Mouse (Mus musculus) heart, postnatal 36 days (tissue): ENCODE measurements around the gene Fgd4. TPM values are rescaled to one million over a fixed set of nuclear protein-coding genes. Genes with fewer than 3 reads are reported as not detected.

Source experiments
- DNase-seq, 2 experiments: peaks; one replicate each; pipeline ENCODE4 v3.0.0; 2021 to 2022
- intact Hi-C: fragments of 180-260 bp; cut with DNase I; formaldehyde crosslinking; loops from one replicate; pipeline ENCODE4 v1.15.1; 2025
- total RNA-seq, 2 experiments: library from RNA; stranded (reverse); gene quantifications; 2 replicates each; pipeline ENCODE4 v1.2.3; 2021

The Fgd4 gene
- 10 to 100 TPM; 42.6 to 52.5 TPM for total RNA-seq

DNA sequence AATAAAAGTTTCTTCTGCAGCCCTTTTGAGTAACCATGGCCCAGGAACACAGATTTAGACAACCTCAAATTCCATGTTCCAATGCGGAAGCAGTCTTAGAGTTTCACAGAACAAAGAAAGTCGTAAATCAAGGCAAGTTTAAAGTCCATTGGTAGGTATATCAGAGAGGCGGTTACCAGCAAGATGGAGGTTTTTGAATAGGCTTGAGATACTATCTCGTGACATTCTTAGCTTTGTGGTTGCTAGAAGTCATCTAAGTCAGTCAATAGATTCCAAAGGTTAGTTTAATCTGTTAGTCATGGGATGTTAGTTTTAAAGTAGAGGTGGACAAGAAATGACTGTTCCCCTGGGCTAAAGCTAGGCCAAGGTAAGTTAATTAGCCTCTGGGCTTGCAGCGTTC lies at the start of gene Fgd4:
Gene Fgd4, minus strand, starts transcription at position 89 of the 400 bp plus-strand sequence.
- DNase-seq: no peak
- intact Hi-C loops: no loop called here

DNA sequence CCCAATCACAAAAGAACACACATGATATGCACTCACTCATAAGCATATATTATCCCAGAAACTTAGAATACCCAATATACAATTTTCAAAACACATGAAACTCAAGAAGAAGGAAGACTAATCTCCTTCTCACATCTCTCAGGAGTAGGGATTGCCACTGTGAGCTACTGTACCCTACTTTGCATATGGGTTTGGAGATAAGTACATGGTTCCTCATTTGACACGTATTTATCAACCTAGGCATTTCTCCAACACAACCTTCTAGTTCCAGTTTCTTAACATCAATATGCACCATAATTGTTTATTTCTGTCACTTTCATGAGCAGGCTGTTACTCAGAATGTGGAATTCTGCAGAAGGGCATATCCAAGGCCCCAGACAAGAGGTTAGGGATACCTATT lies 44.8 kb upstream of the Fgd4 start:
- no peak for DNase-seq
- intact Hi-C loops: no loop called here

DNA sequence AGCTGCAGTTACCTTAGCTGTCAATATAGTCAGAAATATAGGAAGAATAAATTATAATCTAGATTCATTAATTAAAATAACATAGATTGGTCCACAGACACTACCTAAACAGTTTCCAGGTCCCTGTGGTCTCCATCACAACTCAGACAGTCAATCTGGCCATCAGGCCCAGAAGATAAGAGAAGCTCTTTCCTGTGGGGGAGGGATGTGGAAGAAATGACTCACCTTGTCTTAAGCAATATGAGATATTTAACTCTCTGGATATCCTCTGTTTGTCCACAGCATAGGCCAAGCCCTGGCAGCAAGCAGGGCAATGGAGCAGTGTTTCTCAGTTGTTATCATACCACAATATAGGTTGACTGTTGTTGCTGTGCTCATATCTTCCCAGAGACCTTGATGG lies 33.4 kb upstream of the Fgd4 start:
- intact Hi-C loops: no loop called here

DNA sequence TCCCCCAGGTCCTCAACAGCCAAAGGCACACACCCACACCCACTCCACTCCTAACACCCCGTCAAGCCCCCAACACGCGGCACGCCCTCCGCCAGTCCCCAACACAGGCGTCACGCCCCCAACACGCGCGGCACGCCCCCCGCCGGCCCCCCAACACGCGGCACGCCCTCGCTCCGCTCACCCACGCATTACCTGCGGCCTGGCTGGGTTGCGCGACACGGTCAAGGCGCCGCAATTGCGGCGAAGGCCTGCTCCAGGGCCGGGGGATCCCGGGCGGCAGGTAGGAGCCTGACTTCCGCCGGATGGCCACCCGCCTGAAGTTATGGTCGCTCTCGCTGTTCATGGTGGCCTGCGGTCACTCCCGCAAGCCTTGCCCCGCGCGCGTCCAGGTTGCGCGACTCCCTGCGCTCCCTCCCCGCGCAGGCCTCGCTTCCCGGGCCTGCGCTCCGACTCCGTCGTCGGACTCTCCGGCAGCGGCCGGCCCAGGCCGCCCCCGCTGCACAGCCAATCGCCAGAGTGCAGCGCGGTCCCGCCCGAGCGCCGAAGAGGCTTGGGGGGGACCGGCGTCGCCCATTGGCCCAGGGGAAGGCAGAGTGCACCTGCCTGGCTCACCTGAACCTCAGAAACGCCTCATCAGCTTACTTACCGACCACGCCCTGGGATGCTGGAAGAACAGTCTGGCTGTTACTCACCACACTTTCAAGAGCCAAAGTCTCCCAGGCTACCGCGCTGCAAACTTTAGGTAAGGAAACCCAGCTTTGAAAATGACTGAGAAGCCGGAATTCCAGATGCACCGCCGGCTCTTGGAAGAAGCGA lies 555 bp downstream of the Fgd4 start:
- peak; percentile 26 to 41 for DNase-seq
- intact Hi-C loops: no loop called here

More for the DNA sequence above, 33.4 kb upstream of the Fgd4 start:
- DNase-seq: no peak

DNA sequence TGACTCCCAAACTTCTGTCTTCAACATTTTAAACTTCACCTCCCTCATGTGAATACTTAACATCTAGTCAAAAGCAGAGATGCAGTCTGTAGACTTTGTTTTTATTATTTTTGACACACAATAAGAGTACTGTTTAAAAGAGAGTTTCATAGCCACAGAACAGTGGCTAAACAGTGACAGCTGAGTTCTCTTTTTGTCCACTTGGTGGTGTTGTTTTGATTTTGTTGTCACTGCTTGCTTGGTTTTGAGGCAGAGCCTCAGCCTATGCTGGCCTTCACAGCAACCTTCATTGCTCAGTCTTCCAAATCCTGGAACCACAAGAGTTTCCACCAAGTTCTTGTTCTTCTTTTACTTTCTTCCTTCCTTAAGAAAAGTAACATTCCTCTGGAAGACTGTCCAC lies 3.8 kb downstream of the Fgd4 start:
- DNase-seq: no peak
- intact Hi-C loops: no loop called here

DNA sequence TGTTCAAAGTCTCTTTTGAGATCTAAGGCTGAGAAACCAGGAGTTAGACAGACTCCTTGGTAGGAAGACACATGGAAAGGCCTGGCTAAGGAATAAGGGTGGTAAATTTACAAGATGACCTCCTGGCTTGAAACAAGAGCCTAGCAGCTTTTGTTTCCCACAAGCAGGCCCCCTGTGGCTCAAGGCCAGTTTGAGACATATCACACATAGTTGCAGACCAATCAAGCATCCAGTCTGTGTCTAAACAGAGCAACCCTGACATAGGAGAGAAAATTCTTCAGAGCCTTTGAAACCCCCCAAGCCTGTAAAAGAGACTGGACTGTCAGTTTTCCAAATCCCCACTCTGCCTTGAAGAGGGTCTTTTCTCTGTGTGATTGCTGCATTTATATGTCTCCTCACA lies 7.7 kb downstream of the Fgd4 start:
- no peak for DNase-seq
- intact Hi-C loops: no loop called here

DNA sequence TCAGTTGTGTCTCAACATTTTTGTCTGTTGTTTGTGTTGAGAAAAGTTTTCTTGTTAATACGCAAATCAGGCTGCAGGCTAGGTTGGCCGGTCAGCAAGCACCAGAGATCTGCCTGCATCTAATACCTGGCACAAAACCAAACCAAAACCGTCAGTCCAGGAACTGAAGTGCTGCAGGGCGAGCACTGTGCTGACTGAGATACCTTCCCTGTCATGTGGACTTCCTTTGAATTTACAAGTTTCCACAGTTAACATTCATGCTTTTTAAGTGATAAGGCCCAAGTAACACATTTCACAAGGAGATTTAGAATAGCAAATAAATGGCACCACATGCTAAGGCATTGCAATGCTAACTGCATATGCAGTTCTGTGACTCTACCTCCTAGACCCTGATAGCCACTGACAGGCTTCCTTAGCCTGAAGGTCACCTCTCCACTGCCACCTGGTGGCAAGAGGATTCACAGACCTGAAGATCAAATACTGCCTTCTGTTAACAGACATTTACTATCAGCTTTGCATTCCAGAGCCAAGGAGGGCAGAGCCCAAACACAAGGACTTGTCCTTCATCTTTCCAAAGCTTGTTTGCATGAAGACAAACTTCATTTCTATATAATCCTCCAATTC lies 15.8 kb downstream of the Fgd4 start:
- peak; percentile 70 to 73 for DNase-seq
- intact Hi-C loops: loop anchor here (5.0 to 10.0 kb wide), 5 partner anchors 52 to 382 kb away; partner anchors contain the start of gene Yars2

DNA sequence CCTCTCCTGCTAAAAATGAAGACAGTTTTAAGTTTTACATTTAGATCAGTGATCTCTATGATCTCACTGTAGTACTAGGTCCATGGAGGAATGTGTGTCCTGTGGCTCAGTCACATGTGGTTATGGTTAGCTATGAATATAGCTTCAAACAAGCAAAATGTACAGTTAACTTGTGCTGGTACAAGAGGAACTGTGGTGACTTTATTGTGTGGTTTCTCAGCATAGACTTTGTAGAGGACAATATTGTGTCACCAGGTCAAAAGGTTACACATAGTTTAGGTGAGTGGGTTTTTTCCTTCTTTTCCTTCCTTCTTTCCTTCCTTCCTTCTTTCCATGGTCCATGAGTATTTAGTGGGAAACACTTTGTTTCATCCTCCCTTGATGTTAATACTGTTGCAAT lies 23.8 kb downstream of the Fgd4 start:
- intact Hi-C loops: no loop called here
- no peak for DNase-seq

DNA sequence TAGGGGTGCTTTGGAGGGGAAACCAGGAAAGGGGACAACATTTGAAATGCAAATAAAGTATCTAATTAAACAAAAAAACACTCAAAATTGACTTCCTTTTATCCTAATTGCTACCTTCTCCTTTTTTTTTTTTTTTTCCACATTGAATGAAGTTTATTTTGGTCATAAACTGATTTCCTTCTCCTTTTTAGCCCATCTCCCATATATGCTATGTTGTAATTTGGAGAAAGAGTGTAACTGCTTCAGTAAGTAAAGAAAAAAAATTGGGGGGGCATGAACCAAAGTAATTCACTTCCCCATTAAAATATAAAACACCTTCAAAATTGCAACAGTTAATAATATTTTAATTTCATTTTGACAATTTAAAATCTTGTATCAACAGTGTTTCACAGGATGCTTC lies 25.8 kb downstream of the Fgd4 start:
- no peak for DNase-seq
- intact Hi-C loops: no loop called here

DNA sequence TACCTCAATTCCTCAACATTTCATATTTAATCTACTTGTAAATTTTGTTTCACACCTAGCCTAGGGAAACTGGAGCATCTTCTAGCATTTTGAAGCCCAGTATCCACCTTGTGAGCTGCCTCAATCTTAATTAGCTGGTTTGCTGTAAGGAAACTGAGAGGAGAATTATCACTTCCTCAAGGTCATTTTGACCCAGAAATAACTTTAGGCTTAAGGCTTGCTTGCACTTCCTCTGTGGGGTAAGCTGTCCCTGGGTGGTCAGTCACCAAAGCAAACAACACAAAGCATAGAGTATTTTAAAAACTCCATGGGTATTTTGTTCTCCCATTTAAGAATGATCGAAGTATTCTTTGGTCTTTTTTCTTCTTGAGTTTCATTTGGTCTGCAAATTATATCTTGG lies 27.2 kb downstream of the Fgd4 start:
- intact Hi-C loops: no loop called here
- DNase-seq: no peak

DNA sequence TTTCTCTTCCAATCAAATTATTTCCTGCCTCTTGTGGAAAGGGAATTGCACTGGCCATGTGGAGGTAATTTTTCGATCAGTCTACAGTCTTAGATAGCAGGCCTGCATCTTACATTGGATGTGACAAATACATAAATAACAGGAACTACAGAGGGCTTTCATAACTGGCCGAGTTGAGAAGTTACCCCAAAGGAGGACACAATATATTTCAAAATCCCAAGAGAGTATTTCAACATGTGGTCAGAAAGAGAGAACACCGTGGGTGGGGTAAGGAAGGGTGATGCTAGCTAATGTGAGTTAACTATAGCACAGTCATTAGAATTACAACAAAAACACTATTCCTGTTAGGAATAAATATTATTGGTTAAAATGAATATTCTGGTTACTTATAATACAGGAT lies 29.0 kb downstream of the Fgd4 start:
- no peak for DNase-seq
- intact Hi-C loops: no loop called here

DNA sequence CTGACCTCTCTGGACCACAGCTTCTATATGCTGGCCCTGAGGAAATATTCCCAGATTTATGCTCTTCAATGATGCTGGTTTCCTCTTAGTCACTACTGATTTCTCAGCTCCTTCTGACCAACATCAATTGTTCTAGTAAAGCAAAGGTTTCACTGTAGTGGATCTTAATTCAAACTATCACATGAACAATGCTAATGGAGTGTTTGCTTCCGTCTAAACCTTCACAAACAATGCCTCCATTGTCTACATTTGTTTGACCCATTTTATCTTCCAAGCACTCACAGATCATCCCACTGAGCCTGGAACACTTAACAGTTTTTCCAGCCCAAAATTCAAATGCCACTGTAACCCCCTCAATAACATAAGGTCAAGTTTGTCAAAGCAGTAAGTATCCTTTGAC lies 33.6 kb downstream of the Fgd4 start:
- DNase-seq: no peak
- intact Hi-C loops: no loop called here

DNA sequence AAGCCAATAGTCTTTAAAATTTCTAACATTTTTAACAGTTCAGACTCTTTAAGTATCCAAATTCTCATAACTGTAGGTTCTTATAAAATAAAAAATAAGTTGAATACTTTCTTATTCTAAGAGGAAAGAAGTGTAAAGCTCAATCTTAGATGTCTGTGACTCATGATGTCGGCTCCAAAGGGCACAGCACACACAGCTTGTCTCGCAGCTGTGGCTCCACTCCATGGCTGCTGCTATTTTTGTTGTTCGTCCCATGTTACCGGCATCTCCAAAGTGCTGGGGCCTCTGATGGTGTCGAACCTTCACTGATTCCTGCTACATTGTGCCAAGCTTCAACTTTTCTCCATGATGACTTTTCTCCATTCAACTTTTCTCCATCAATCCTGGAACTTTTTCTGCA lies 34.1 kb downstream of the Fgd4 start:
- no peak for DNase-seq
- intact Hi-C loops: no loop called here

DNA sequence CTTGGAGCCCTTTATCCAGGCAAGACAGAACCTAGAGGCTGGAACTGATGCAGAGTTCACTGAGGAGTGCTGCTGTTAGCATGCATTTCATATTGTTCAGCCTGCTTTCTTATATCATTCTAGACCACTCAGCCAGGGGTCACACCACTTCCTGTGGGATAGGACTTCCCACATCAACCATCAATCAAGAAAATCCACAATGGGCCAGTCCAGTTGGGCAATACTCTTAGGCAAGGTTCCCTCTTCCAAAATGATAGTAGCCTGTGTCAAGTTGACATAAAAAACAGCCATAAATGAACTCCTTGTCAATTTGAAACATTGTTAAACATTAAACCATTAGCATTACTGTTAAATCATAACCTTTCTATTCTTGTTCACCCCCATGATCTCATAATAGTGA lies 34.6 kb downstream of the Fgd4 start:
- intact Hi-C loops: no loop called here
- no peak for DNase-seq

DNA sequence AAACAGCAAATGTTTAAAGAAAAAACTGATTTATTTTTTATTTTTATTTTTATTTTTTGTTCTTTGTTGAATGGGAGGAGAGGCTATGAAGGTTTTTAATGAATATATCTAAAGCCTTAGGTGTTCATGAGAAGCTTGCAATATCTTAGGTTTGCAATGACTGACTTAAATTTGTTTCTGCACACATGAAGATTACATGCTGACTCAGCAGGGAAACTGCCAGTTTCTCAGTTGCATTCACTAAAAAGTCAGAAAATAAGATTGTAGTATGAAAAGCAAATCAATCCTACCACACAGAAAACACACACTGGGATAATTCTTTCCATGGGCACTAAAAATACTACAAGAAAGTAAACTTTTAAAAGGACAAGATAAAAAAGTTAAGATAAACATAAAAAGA lies 39.6 kb downstream of the Fgd4 start:
- no peak for DNase-seq

DNA sequence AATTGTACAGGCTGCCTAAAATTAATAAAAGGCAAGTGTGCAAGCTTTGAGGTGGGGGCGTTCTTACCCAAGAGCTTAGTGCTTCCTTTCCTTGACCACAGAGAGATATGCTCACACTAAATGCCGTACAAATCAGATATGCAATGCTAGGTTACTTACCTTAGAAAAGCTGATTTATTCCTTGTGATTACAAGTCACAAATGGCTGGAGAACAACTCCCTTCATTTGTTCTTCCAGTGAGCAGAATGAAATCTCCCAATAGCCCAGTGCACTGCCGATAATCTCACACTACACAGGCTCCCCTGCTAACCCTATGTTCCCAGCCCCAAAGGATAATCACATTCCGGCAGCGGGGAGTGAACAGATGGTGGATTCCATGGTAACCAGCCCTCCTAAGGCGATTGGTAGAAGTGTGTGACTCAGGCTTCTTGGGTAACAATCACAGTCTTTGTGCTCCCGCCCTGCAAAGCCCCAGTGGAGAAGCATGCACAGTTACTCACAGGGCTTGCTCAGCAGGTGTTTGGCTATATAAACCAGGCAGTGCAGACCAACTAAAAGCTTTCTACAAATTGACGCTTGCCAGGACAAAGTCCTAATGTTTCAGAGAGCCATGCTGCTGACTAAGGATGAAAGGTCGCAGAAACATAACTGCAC lies 40.3 kb downstream of the Fgd4 start:
- intact Hi-C loops: no loop called here

More for the DNA sequence above, 39.6 kb downstream of the Fgd4 start:
- intact Hi-C loops: no loop called here

DNA sequence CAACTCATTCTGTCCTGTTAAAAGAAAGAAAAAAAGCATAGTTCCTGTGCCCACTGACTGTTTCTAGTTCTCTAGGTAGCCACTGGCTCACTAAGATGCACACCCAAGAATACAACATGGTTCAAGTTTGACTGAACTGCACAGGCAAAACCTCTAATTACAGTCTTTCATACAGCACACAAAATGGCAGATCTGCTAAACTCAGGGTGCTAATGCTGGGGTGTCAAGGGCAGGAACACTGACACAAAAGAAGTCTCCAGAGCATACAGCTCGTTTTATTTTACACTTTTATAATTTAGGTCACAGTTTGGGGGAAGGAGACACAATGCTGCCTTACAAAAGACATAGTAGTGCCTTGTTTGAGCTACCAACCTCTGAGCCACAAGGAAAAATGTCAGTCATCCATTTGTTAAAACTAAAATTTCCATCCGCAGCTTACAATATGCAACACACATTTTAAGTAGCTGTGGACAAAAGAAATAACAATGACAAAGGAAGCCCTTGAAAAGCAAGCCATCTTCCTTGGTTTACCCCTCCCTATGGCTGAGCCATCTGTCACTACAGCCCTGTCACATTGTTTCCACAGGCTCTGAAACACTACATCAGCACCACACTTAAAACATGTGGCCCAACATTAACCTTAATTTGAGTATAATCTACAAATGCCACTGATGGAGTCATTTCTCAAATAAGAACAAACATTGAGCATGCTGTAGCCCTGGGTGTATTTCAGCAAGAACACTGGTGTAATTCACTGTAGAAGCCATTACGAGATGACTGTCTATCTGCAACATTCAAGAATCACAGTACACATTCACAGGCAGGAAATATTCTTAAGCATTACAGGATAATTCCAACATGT lies 41.1 kb downstream of the Fgd4 start:
- no peak for DNase-seq
- intact Hi-C loops: no loop called here

More for the DNA sequence above, 40.3 kb downstream of the Fgd4 start:
- DNase-seq: peak; percentile 22 to 34

DNA sequence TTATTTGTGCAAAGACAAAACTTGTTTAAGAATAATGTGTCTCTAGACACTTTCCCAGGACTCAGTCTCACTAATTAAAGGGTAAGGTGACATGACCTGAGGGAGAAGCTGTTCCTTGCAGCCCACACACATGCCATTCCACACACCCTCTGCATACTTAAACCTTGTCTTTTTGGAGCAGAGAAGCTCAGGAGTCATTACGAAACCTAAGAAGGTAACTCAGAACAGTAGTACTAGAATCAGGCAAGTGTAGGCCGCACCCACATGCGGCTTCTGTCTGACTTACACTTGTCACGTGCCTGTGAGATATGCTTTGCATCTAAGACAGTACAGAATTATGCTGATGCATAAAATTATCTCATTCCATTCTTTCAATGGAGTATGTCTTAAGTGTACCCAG lies 42.6 kb downstream of the Fgd4 start:
- no peak for DNase-seq
- intact Hi-C loops: no loop called here

DNA sequence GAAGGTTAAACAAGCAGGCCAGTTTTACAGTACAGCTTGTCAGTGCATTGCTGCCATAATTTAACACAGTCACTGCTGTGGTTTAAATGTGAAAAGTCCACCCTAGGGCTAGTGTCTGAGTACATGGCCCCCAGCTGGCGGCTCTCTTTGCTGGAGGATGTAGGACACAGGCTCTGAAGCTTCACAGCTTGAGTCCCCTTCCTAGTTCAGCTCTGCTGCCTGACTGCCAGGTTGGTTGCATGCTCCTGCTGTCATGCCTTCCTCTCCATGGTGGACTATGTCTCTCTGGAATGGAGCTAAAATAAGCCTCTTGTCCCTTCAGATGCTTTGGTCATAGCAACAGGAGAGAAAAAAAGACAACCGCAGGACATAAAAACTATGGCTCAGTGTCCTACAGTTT lies 46.3 kb downstream of the Fgd4 start:
- no peak for DNase-seq
- intact Hi-C loops: no loop called here

DNA sequence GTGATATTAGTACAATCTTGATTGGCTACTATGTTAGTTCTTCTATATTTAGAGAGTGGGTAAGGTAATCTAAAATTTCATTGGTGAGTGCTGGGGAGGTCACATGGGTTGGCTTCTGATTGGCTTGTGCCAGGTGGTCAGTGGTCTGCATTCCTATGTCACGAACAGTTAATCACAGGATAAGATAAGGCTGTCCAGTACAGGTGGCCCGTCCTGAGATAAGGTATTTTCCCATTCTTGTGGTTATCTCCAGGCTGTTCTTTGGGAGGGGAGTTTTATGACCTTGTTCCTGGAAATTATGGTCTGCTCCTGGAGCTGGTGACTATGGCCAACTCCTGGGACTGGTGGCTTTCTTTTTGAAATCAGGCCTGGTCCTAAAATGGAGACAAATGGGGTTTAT lies 48.2 kb downstream of the Fgd4 start:
- intact Hi-C loops: no loop called here
- DNase-seq: no peak

DNA sequence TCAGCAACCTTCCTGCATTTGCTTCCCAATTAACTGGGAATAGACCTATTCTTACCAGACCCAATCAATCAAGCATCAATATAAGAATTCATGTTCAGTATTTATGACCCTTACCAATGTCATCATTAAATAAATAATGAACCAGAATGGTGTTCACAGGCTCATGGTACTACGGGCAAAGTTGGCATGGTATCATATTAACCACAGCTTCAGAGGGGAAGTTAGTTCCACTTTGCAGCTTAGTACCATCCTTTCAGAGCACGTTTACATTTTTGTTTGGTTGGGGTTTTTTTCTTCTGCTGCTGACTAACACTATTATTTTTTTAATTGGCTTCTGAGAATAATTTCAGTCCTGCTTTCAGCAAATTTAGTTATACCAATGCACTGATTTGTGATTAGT lies 51.2 kb downstream of the Fgd4 start:
- DNase-seq: no peak
- intact Hi-C loops: no loop called here
